Mouse (Mus musculus) CH12.LX (cell line): ENCODE results near the gene Gpr180. TPM values are rescaled to one million over a fixed set of nuclear protein-coding genes. Genes with fewer than 3 reads are reported as not detected.

ENCODE experiments used
- DNase-seq: peaks from one replicate; pipeline ENCODE4 v3.0.0-alpha.2; 2013; ENCODE audit errors: extremely low read depth
- H3K27ac ChIP-seq: 2 replicates; pipeline ENCODE4 v1.5.1; 2012; ENCODE audit warnings: low read depth, mild to moderate bottlenecking, control low read depth, moderate library complexity; ENCODE audit not compliant: insufficient read depth
- H3K27me3 ChIP-seq: replicated peaks from 2 replicates; pipeline ENCODE3; 2012; ENCODE audit warnings: inconsistent platforms
- H3K36me3 ChIP-seq, 2 experiments: replicated peaks in 1 of 2; 2 replicates each; pipeline versions ENCODE3 to v1.6.1; 2012; ENCODE audit warnings: inconsistent platforms in 1 of 2, low read length in 1 of 2, mild to moderate bottlenecking in 1 of 2, mixed read lengths in 1 of 2, moderate library complexity in 1 of 2; ENCODE audit not compliant: control insufficient read depth in 1 of 2, insufficient read depth in 1 of 2
- H3K4me1 ChIP-seq, 2 experiments: 2 replicates each; pipeline ENCODE4 v1.6.1; 2012; ENCODE audit warnings: inconsistent platforms in 1 of 2, moderate library complexity in 1 of 2; ENCODE audit not compliant: insufficient read depth in 2 of 2, control insufficient read depth in 1 of 2
- H3K4me2 ChIP-seq: 2 replicates; pipeline ENCODE4 v1.6.1; 2012; ENCODE audit warnings: low read depth, mild to moderate bottlenecking, control low read depth; ENCODE audit not compliant: poor library complexity, insufficient read depth, severe bottlenecking
- H3K4me3 ChIP-seq, 3 experiments: fragments of 150-350 bp in 1 of 3; sonication (generic) in 1 of 3; replicated peaks in 1 of 3; 2 replicates each; pipeline versions ENCODE3 to v1.5.1; 2011 to 2012; ENCODE audit warnings: low read depth in 2 of 3, low read length in 2 of 3, mild to moderate bottlenecking in 2 of 3, moderate library complexity in 2 of 3, control low read depth in 1 of 3, improper control_type of control experiment in 1 of 3, inconsistent platforms in 1 of 3, mixed read lengths in 1 of 3; ENCODE audit not compliant: poor library complexity in 1 of 3
- H3K79me2 ChIP-seq: replicated peaks from 2 replicates; pipeline ENCODE4 v1.6.1; 2012; ENCODE audit warnings: mild to moderate bottlenecking, moderate library complexity; ENCODE audit not compliant: control insufficient read depth, poor library complexity, insufficient read depth, severe bottlenecking; ENCODE audit errors: extremely low read depth
- H3K9ac ChIP-seq: 2 replicates; pipeline ENCODE4 v1.6.1; 2012; ENCODE audit warnings: low read depth, mild to moderate bottlenecking, control low read depth, moderate library complexity; ENCODE audit not compliant: insufficient read depth
- H3K9me3 ChIP-seq: replicated peaks from 2 replicates; pipeline ENCODE3; 2012; ENCODE audit warnings: low read length, inconsistent platforms, mixed read lengths
- CHD1 ChIP-seq: IDR thresholded peaks from 2 replicates; pipeline ENCODE4 v1.6.1; 2012; ENCODE audit warnings: low read depth, low read length, improper control_type of control experiment, inconsistent platforms
- CTCF ChIP-seq, 2 experiments: IDR thresholded peaks in 1 of 2; conservative IDR thresholded peaks in 1 of 2; 2 replicates each; pipeline ENCODE4 v1.5.1; 2011 to 2012; ENCODE audit warnings: low read depth in 2 of 2, low read length in 2 of 2, improper control_type of control experiment in 1 of 2, inconsistent platforms in 1 of 2, mild to moderate bottlenecking in 1 of 2, moderate library complexity in 1 of 2
- ELF1 ChIP-seq: IDR thresholded peaks from 2 replicates; pipeline ENCODE4 v1.6.1; 2014; ENCODE audit warnings: low read depth, mild to moderate bottlenecking, inconsistent platforms, low read length, improper control_type of control experiment
- EP300 ChIP-seq: IDR thresholded peaks from 2 replicates; pipeline ENCODE4 v1.6.1; 2011; ENCODE audit warnings: low read length, improper control_type of control experiment
- GABPA ChIP-seq: IDR thresholded peaks from 2 replicates; pipeline ENCODE4 v1.6.1; 2012; ENCODE audit warnings: low read depth, low read length, improper control_type of control experiment, inconsistent platforms; ENCODE audit not compliant: insufficient replicate concordance
- HCFC1 ChIP-seq: IDR thresholded peaks from 2 replicates; pipeline ENCODE4 v1.6.1; 2012; ENCODE audit warnings: low read depth, mild to moderate bottlenecking, inconsistent platforms, low read length, improper control_type of control experiment
- JUN ChIP-seq: IDR thresholded peaks from 2 replicates; pipeline ENCODE4 v1.6.1; 2011; ENCODE audit warnings: low read depth, mild to moderate bottlenecking, low read length, improper control_type of control experiment, moderate library complexity; ENCODE audit not compliant: insufficient read depth
- JUND ChIP-seq: conservative IDR thresholded peaks from 2 replicates; pipeline ENCODE4 v1.6.1; 2011; ENCODE audit warnings: low read depth, low read length, improper control_type of control experiment
- KAT2A ChIP-seq: IDR thresholded peaks from 2 replicates; pipeline ENCODE4 v1.6.1; 2012; ENCODE audit warnings: low read length, improper control_type of control experiment, inconsistent platforms; ENCODE audit not compliant: insufficient replicate concordance
- MAX ChIP-seq: IDR thresholded peaks from 2 replicates; pipeline ENCODE4 v1.6.1; 2011; ENCODE audit warnings: low read length, improper control_type of control experiment
- MAZ ChIP-seq: IDR thresholded peaks from 2 replicates; pipeline ENCODE4 v1.6.1; 2012; ENCODE audit warnings: low read depth, mild to moderate bottlenecking, inconsistent platforms, low read length, improper control_type of control experiment, moderate library complexity
- MEF2A ChIP-seq: IDR thresholded peaks from 2 replicates; pipeline ENCODE4 v1.6.1; 2014; ENCODE audit warnings: low read depth, mild to moderate bottlenecking, inconsistent platforms, low read length, improper control_type of control experiment, borderline replicate concordance
- MYC ChIP-seq: IDR thresholded peaks from 2 replicates; pipeline ENCODE4 v1.6.1; 2011; ENCODE audit warnings: low read depth, mild to moderate bottlenecking, improper control_type of control experiment, low read length
- NELFE ChIP-seq: IDR thresholded peaks from 2 replicates; pipeline ENCODE4 v1.6.1; 2011; ENCODE audit warnings: low read depth, low read length, improper control_type of control experiment
- NRF1 ChIP-seq: IDR thresholded peaks from 2 replicates; pipeline ENCODE4 v1.6.1; 2014; ENCODE audit warnings: low read depth, mild to moderate bottlenecking, inconsistent platforms, low read length, improper control_type of control experiment, moderate library complexity
- PAX5 ChIP-seq: IDR thresholded peaks from 2 replicates; pipeline ENCODE4 v1.6.1; 2012; ENCODE audit warnings: low read length, inconsistent platforms, mixed read lengths
- POLR2A ChIP-seq: IDR thresholded peaks from 2 replicates; pipeline ENCODE4 v1.6.1; 2011; ENCODE audit warnings: low read depth, mild to moderate bottlenecking, improper control_type of control experiment, low read length
- RAD21 ChIP-seq: IDR thresholded peaks from 2 replicates; pipeline ENCODE4 v1.6.1; 2011; ENCODE audit warnings: low read depth, mild to moderate bottlenecking, low read length, improper control_type of control experiment, moderate library complexity
- RCOR1 ChIP-seq: conservative IDR thresholded peaks from 2 replicates; pipeline ENCODE4 v1.6.1; 2012; ENCODE audit warnings: low read depth, mild to moderate bottlenecking, inconsistent platforms, low read length, improper control_type of control experiment
- SIN3A ChIP-seq: IDR thresholded peaks from 2 replicates; pipeline ENCODE4 v1.6.1; 2012; ENCODE audit warnings: low read length, improper control_type of control experiment, inconsistent platforms
- SMC3 ChIP-seq: IDR thresholded peaks from 2 replicates; pipeline ENCODE4 v1.6.1; 2011; ENCODE audit warnings: low read depth, low read length, improper control_type of control experiment
- TBP ChIP-seq: conservative IDR thresholded peaks from 2 replicates; pipeline ENCODE4 v1.6.1; 2011; ENCODE audit warnings: low read depth, low read length, improper control_type of control experiment
- TCF12 ChIP-seq: IDR thresholded peaks from 2 replicates; pipeline ENCODE4 v1.6.1; 2014; ENCODE audit warnings: low read depth, mild to moderate bottlenecking, inconsistent platforms, low read length, improper control_type of control experiment
- UBTF ChIP-seq: IDR thresholded peaks from 2 replicates; pipeline ENCODE4 v1.6.1; 2012; ENCODE audit warnings: low read depth, mild to moderate bottlenecking, inconsistent platforms, low read length, improper control_type of control experiment, moderate library complexity
- USF2 ChIP-seq: conservative IDR thresholded peaks from 2 replicates; pipeline ENCODE4 v1.6.1; 2011; ENCODE audit warnings: low read depth, low read length, improper control_type of control experiment
- ZC3H11A ChIP-seq: IDR thresholded peaks from 2 replicates; pipeline ENCODE4 v1.6.1; 2012; ENCODE audit warnings: low read depth, mild to moderate bottlenecking, inconsistent platforms, low read length, improper control_type of control experiment
- ZKSCAN1 ChIP-seq: IDR thresholded peaks from 2 replicates; pipeline ENCODE4 v1.6.1; 2012; ENCODE audit warnings: low read depth, inconsistent platforms, low read length, improper control_type of control experiment, borderline replicate concordance
- ZNF384 ChIP-seq: IDR thresholded peaks from 2 replicates; pipeline ENCODE4 v1.6.1; 2012; ENCODE audit warnings: low read depth, low read length, improper control_type of control experiment, inconsistent platforms
- dilution Hi-C: fragments of 300-500 bp; cut with MboI; formaldehyde crosslinking; loops from 2 replicates; pipeline ENCODE4 v1.14.3; 2020; ENCODE audit warnings: low sequenced_read_pairs; ENCODE audit not compliant: extremely low pct_unique_long_range_greater_than_20kb, extremely low pct_ligation_motif_present
- in situ Hi-C: fragments of 300-500 bp; cut with MboI; formaldehyde crosslinking; loops from 3 replicates; pipeline ENCODE4 v1.14.3; 2019; ENCODE audit warnings: low sequenced_read_pairs, low pct_ligation_motif_present, low pct_unique_long_range_greater_than_20kb, mixed read lengths
- polyA plus RNA-seq: library from polyadenylated mRNA; unstranded; fragments of >175 nt; gene quantifications from 2 replicates; pipeline ENCODE4 v1.2.1, GENCODE M21; 2012; ENCODE audit warnings: low read depth; ENCODE audit not compliant: insufficient read length
- total RNA-seq, 2 experiments: library from RNA; depleted of rRNA; stranded (reverse); fragments of 300-350 nt in 1 of 2; fragments of >200 nt in 1 of 2; gene quantifications; 2 replicates each; pipeline ENCODE4 v1.2.3; 2012 to 2014

The Gpr180 gene
- total and polyA plus RNA-seq, 3 experiments: 11.7 to 15.8 (median 14.0) TPM

DNA sequence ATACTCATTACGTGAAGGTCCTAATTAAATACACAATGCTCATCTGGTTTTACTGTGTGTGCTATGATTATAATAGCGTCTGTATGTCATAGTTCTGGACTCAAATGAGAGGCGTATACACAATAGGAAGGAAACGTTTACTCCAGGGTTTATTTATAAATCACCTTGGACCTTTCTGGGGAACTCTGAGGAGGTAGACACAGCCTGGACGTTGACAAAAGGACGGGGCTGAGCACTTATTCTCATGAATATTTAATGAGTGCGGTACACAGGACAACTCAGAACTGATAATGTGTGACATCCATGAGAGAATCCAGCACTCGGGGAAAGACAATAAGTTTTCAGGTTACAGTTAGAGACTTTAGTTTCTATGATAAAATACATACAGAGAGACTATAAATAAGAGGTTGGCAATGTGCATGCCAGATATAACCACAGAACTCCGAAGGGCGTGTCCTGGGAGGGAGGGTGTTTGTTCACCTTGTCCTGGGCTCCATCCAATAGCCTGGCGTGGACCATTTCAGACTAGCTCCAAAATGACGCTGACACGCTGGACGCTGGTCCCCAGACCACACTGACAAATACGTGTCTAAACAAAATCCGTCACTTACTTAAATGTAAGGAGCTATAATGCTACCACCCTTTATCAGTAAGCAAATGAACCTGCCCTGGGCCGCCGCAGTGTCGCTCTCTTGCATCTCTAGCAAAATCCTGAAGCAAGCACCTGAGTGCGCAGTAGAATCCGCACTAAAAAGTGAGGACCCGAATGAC, 48.3 kb upstream of the Gpr180 start:
- no peak overlapping the region for H3K27ac ChIP-seq
- H3K79me2 ChIP-seq: no peaks in the 10 kb centered on the region
- DNase-seq: peak; percentile 54
- dilution Hi-C loops: no loop called here
- no peaks in the 10 kb centered on the region for H3K36me3 ChIP-seq
- in situ Hi-C loops: loop anchor here (5.0 kb wide), 1 partner anchor 49 kb away; the partner anchor contains the start of gene Gpr180
- H3K9ac ChIP-seq: peak overlapping the region; percentile 31; the same call in 1 of the 2 replicates
- H3K4me2 ChIP-seq: peak overlapping the region; percentile 58
- H3K27me3 ChIP-seq: peaks cover 6% of the 10 kb centered on the region
- H3K4me3 ChIP-seq: peak overlapping the region; percentile 82 to 91 (median 85)
- no peaks in the 10 kb centered on the region for H3K9me3 ChIP-seq
- H3K4me1 ChIP-seq: peaks cover 18 to 49% of the 10 kb centered on the region in 2 experiments
- TF ChIP-seq JUND (no peak), JUN (no peak), USF2 (no peak), MYC (peak; percentile 45; the same call in 1 of the 2 replicates), MAX (peak; percentile 6; the same call in 1 of the 2 replicates), CHD1 (no peak), POLR2A (no peak), ZNF384 (no peak), EP300 (no peak)

- Histone ChIP-seq H3K79me2 (no peaks in the 10 kb centered on the region), H3K27me3 (peaks cover 8% of the 10 kb centered on the region), H3K27ac (peak overlapping the region; percentile 37; the same call in 1 of the 2 replicates), H3K4me1 (peaks cover 14 to 42% of the 10 kb centered on the region in 2 experiments), H3K4me3 (peak overlapping the region; percentile 82 to 91 (median 85)), H3K9ac (peak overlapping the region; percentile 58), H3K9me3 (no peaks in the 10 kb centered on the region), H3K36me3 (no peaks in the 10 kb centered on the region), H3K4me2 (peak overlapping the region; percentile 88)
- dilution Hi-C loops (no loop called here), in situ Hi-C loops (loop anchor here (5.0 kb wide), 1 partner anchor 48 kb away; the partner anchor contains the start of gene Gpr180)
- DNase-seq: peak; percentile 86
- TF ChIP-seq UBTF (no peak), USF2 (no peak), RAD21 (no peak), JUN (no peak), SIN3A (no peak; the same call in 1 of the 2 replicates), EP300 (no peak), MAX (no peak), KAT2A (peak; percentile 78; the same call in 1 of the 2 replicates), ZNF384 (no peak), SMC3 (no peak), MAZ (0 out of 2 replicates have a peak, but pooled peaks have one; percentile 33), HCFC1 (peak; percentile 47; the same call in 1 of the 2 replicates), TBP (peak; percentile 100), ZKSCAN1 (no peak), POLR2A (peak; percentile 53; the same call in 1 of the 2 replicates), RCOR1 (no peak), GABPA (no peak), MEF2A (no peak), ELF1 (peak; percentile 98), PAX5 (no peak), NRF1 (peak; percentile 95), CHD1 (no peak), NELFE (no peak), ZC3H11A (no peak), TCF12 (0 out of 2 replicates have a peak, but pooled peaks have one; percentile 54), CTCF (conservative IDR thresholded peaks at IDR 0.05 in 1 of 2, IDR thresholded peaks at IDR 0.05 in 1 of 2; ENCODE audit: low read depth in 2 of 2, low read length in 2 of 2) (no peak)
These were observed 47.6 kb upstream of the Gpr180 start for GRCm38 (mm10) chr14:118089215-118089805.
